Mouse (Mus musculus) lung, embryonic 14.5 days (tissue): ENCODE data around the gene Npas3. TPM values are rescaled to one million over a fixed set of nuclear protein-coding genes. Genes with fewer than 3 reads are reported as not detected.

ENCODE experiments used
- ATAC-seq: fragments of 200-750 bp; cut with Nextera tagmentation; 2 replicates; pipeline ENCODE4 v1.8.0; 2017; ENCODE audit warnings: mild to moderate bottlenecking, moderate TSS enrichment, moderate library complexity; ENCODE audit not compliant: insufficient read depth
- DNase-seq: peaks from one replicate; pipeline ENCODE4 v3.0.0-alpha.2; 2015
- H3K27ac ChIP-seq: fragments of 300-500 bp; sonication (generic); 2 replicates; pipeline ENCODE4 v1.5.1; 2014; ENCODE audit warnings: low read depth, mild to moderate bottlenecking, moderate library complexity
- H3K27me3 ChIP-seq: fragments of 300-500 bp; sonication (generic); 2 replicates; pipeline ENCODE4 v1.6.1; 2014; ENCODE audit warnings: low read length, control low read depth; ENCODE audit not compliant: insufficient read depth
- H3K36me3 ChIP-seq: fragments of 300-500 bp; sonication (generic); 2 replicates; pipeline ENCODE4 v1.6.1; 2014; ENCODE audit warnings: control low read depth; ENCODE audit not compliant: insufficient read depth
- H3K4me1 ChIP-seq: fragments of 300-500 bp; sonication (generic); 2 replicates; pipeline ENCODE4 v1.6.1; 2014; ENCODE audit warnings: antibody characterized with exemption, control low read depth; ENCODE audit not compliant: insufficient read depth
- H3K4me2 ChIP-seq: fragments of 300-500 bp; sonication (generic); 2 replicates; pipeline ENCODE4 v1.6.1; 2014; ENCODE audit warnings: mild to moderate bottlenecking
- H3K4me3 ChIP-seq: fragments of 300-500 bp; sonication (generic); 2 replicates; pipeline ENCODE4 v1.5.1; 2014; ENCODE audit warnings: low read depth, low read length
- H3K9ac ChIP-seq: fragments of 300-500 bp; sonication (generic); 2 replicates; pipeline ENCODE4 v1.6.1; 2014
- H3K9me3 ChIP-seq: fragments of 300-500 bp; sonication (generic); 2 replicates; pipeline ENCODE4 v1.6.1; 2016; ENCODE audit warnings: low read depth, low read length, control low read depth
- CTCF ChIP-seq: IDR thresholded peaks from 2 replicates; pipeline ENCODE4 v1.5.1; 2016; ENCODE audit warnings: antibody characterized with exemption, low read depth
- WGBS: fragments of 180-500 bp; shearing (Covaris S2); extraction: QIAGEN DNeasy Blood & Tissue Kit; methylation state at CpG from one replicate; pipeline ENCODE4 v1.1.7; 2014; 5-methylcytosine and 5-hydroxymethylcytosine counted together
- polyA plus RNA-seq: library from polyadenylated mRNA; unstranded; fragments of >200 nt; fragmentation: Nextera tagmentation; extraction: Ambion mirVana; gene quantifications from 2 replicates; pipeline ENCODE4 v1.2.1, GENCODE M21; 2014

The Npas3 gene
- polyA plus RNA-seq, 1 experiment from 2014 or later, result 0.62 TPM

DNA sequence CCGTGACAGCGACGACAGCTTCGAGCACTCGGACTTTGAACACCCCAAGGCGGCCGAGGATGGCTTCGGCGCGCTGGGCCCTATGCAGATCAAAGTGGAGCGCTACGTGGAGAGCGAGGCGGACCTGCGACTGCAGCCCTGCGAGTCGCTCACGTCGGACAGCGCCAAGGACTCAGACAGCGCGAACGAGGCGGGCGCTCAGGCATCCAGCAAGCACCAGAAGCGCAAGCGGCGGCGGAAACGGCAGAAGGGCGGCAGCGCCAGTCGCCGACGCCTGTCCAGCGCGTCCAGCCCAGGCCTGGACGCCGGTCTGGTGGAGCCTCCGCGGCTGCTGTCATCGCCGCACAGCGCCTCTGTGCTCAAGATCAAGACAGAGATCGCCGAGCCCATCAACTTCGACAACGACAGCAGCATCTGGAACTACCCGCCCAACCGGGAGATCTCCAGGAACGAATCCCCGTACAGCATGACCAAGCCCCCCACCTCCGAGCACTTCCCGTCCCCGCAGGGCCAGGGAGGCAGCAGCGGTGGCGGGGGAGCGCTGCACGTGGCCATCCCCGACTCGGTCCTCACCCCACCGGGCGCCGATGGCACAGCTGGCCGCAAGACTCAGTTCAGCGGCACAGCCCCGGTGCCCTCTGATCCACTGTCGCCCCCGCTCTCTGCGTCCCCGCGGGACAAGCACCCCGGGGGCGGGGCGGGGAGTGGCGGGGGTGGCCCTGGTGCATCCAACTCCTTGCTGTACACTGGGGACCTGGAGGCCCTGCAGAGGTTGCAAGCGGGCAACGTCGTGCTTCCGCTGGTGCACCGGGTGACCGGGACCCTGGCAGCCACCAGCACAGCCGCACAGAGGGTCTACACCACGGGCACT is 819.6 kb downstream of the Npas3 start:
- Histone ChIP-seq H3K27ac (no peak overlapping the region), H3K36me3 (no peaks in the 10 kb centered on the region), H3K9ac (0 out of 2 replicates have a peak overlapping the region, but pooled peaks have one; percentile 3), H3K4me3 (peak overlapping the region; percentile 36), H3K9me3 (no peaks in the 10 kb centered on the region), H3K4me1 (peaks cover 10% of the 10 kb centered on the region), H3K27me3 (peaks cover 53% of the 10 kb centered on the region), H3K4me2 (peak overlapping the region; percentile 69)
- DNase-seq (peak; percentile 85), ATAC-seq (peak; percentile 74)
- TF ChIP-seq CTCF, result no peak
- 6% methylated on average over 84 of the region's 84 CpGs for WGBS

DNA sequence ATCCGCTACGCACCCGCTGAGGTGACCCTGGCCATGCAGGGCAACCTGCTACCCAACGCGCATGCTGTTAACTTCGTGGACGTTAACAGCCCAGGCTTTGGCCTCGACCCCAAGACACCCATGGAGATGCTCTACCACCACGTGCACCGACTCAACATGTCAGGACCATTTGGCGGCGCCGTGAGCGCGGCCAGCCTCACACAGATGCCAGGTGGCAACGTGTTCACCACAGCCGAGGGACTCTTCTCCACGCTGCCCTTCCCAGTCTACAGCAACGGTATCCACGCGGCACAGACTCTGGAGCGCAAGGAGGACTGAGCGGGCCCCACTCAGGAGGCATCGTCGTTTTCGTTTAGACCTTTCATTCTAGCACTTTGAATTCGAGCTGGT is 820.3 kb downstream of the Npas3 start:
- no peaks in the 10 kb centered on the region for H3K36me3 ChIP-seq
- WGBS, result 59% methylated on average over 27 of the region's 27 CpGs
- no peak for TF ChIP-seq CTCF
- no peaks in the 10 kb centered on the region for H3K9me3 ChIP-seq
- H3K9ac ChIP-seq, result no peak overlapping the region
- peak overlapping the region; percentile 69 for H3K4me2 ChIP-seq
- peaks cover 10% of the 10 kb centered on the region for H3K4me1 ChIP-seq
- no peak for DNase-seq
- ATAC-seq, result peak; percentile 4; the same call in 1 of the 2 replicates
- H3K4me3 ChIP-seq, result peak overlapping the region; percentile 36; the same call in 1 of the 2 replicates
- no peak overlapping the region for H3K27ac ChIP-seq
- H3K27me3 ChIP-seq, result peaks cover 51% of the 10 kb centered on the region

DNA sequence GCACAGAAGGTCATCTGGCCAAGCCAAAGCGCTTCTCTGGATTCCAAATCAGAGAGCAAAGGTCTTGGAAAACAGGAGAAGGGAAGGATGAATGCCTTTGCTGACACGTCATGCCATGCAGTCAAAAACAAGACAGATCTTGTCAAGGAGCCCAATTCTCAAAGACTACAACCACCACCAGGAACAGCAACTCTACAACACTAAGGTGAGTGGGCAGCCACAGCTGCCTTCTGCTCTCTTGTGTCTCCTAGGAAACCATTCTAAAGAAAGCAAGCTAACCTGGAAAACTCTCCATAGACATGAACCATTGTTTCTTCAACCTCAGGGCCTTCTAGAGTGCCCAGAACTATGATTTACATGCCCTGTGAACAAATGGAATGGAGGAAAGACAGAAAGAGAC is 825.5 kb downstream of the Npas3 start:
- ATAC-seq (no peak), DNase-seq (no peak)
- no peak overlapping the region for H3K4me2 ChIP-seq
- no peak for TF ChIP-seq CTCF
- H3K27ac ChIP-seq, result no peak overlapping the region
- no peaks in the 10 kb centered on the region for H3K9me3 ChIP-seq
- WGBS, result 86% methylated on average over 2 of the region's 2 CpGs
- no peak overlapping the region for H3K4me3 ChIP-seq
- H3K4me1 ChIP-seq, result no peaks in the 10 kb centered on the region
- peaks cover 11% of the 10 kb centered on the region for H3K27me3 ChIP-seq
- no peaks in the 10 kb centered on the region for H3K36me3 ChIP-seq
- H3K9ac ChIP-seq, result no peak overlapping the region

- no peak overlapping the region for H3K27ac ChIP-seq
- no peaks in the 10 kb centered on the region for H3K27me3 ChIP-seq
- no peak overlapping the region for H3K4me2 ChIP-seq
- H3K4me3 ChIP-seq, result no peak overlapping the region
- no peaks in the 10 kb centered on the region for H3K4me1 ChIP-seq
- H3K36me3 ChIP-seq, result no peaks in the 10 kb centered on the region
- no peak for DNase-seq
- 92% methylated on average over 3 of the region's 3 CpGs for WGBS
- no peaks in the 10 kb centered on the region for H3K9me3 ChIP-seq
- no peak for ATAC-seq
- no peak for TF ChIP-seq CTCF
- no peak overlapping the region for H3K9ac ChIP-seq
Observed at GRCm38 (mm10) chr12:54080996-54081395, 832.5 kb downstream of the Npas3 start.

DNA sequence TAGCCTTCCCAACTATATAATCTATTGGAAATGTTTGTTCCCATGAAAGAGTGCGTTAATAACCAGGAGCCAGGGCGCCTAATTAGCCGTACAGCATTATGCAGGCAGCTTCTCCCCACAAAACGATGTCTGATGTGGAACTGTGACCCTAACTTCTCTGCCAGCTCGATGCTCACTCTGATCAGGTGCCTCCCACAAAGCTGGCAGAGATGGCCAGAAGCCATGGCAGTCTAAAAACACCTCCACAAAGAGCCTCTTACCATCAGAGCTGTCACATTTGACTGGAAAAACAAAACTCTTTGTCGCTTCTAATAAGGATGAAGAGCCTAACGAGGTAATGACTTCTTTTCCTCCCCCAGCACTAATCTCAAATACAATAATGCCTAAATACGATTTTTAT is 845.3 kb downstream of the Npas3 start:
- ATAC-seq (no peak), DNase-seq (no peak)
- WGBS, result 67% methylated on average over 8 of the region's 8 CpGs
- Histone ChIP-seq H3K9me3 (no peaks in the 10 kb centered on the region), H3K4me2 (no peak overlapping the region), H3K4me3 (no peak overlapping the region), H3K27me3 (no peaks in the 10 kb centered on the region), H3K4me1 (no peaks in the 10 kb centered on the region), H3K9ac (no peak overlapping the region), H3K27ac (no peak overlapping the region), H3K36me3 (no peaks in the 10 kb centered on the region)
- no peak for TF ChIP-seq CTCF

DNA sequence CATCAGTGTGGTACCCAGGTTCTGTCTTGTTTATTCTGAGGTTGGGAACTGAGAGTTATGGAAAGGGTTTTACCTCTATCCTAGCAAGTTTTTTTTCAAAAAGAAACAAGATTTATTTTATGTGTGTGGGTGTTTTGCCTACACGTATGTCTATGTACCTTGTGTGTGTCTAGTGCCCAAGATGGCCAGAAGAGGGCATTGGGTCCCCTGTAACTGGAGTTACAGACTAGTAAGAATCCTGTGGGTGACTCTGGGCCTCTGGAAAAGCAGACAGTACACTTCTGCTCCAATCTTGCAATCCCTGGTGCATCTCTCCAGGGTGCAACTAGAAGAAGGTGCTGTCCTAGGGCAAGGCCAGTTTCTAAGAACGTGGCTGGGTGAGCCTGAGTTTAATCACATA is 848.0 kb downstream of the Npas3 start:
- WGBS, result 65% methylated on average over 2 of the region's 2 CpGs
- Histone ChIP-seq H3K27ac (no peak overlapping the region), H3K9ac (no peak overlapping the region), H3K36me3 (no peaks in the 10 kb centered on the region), H3K4me3 (no peak overlapping the region), H3K4me1 (no peaks in the 10 kb centered on the region), H3K4me2 (no peak overlapping the region), H3K9me3 (no peaks in the 10 kb centered on the region), H3K27me3 (no peaks in the 10 kb centered on the region)
- no peak; the same call in 1 of the 2 replicates for TF ChIP-seq CTCF
- no peak for ATAC-seq
- DNase-seq, result peak; percentile 22

DNA sequence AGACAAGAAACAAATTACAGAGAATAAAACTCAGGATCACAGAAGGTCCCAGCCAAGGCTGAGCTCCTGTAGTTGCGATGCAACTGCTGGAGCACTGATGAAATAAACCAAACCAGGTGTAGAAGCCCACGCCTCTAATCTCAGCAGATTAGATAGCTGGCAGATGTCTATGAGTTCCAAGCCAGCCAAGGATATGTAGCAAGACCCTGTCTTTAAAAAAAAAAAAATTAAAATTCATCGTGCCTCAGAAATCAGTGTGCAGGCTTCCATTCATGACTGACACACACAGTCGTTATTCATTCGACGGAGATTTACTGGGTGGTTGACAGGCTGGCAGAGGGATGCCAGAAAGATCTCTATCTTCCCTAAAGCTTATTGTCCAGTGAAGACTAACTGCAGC is 849.7 kb downstream of the Npas3 start:
- 72% methylated on average over 6 of the region's 6 CpGs for whole genome bisulfite sequencing

More for the DNA sequence above, 849.7 kb downstream of the Npas3 start:
- ATAC-seq, result no peak
- Histone ChIP-seq H3K27ac (no peak overlapping the region), H3K36me3 (no peaks in the 10 kb centered on the region), H3K9ac (no peak overlapping the region), H3K4me1 (no peaks in the 10 kb centered on the region), H3K27me3 (no peaks in the 10 kb centered on the region), H3K9me3 (no peaks in the 10 kb centered on the region), H3K4me2 (no peak overlapping the region), H3K4me3 (no peak overlapping the region)
- no peak for DNase-seq
- no peak for TF ChIP-seq CTCF
